Mouse (Mus musculus) CD4-positive, CD25-positive, alpha-beta regulatory T cell, adult 4 months (primary cell): ENCODE data around the gene Ctbp2. TPM values are rescaled to one million over a fixed set of nuclear protein-coding genes. Genes with fewer than 3 reads are reported as not detected.
"Not testable (repeated sequence)": the region's sequence is repeated elsewhere in the genome, so short reads cannot be mapped to it uniquely, and the experiment has no call there.

ENCODE experiments used
- ATAC-seq: one replicate; pipeline ENCODE4 v1.8.0; 2017
- polyA plus RNA-seq, 2 experiments: library from polyadenylated mRNA; unstranded; fragments of 100-300 nt; shearing (Covaris generic); gene quantifications; one replicate each; pipeline ENCODE4 v1.2.1; 2017

The Ctbp2 gene
- polyA plus RNA-seq, 2 experiments from 2014 or later, result 7.8 to 8.2 TPM

- no peak for ATAC-seq
Observed at GRCm38 (mm10) chr7:133120221-133120751, 3.9 kb downstream of the Ctbp2 start.

GRCm38 (mm10) chr7:133117815-133118214 is 6.3 kb downstream of the Ctbp2 start:
- ATAC-seq, result no peak

GRCm38 (mm10) chr7:133116542-133116941 is 7.6 kb downstream of the Ctbp2 start:
- no peak for ATAC-seq

GRCm38 (mm10) chr7:133115886-133116285 is 8.3 kb downstream of the Ctbp2 start:
- no peak for ATAC-seq

DNA sequence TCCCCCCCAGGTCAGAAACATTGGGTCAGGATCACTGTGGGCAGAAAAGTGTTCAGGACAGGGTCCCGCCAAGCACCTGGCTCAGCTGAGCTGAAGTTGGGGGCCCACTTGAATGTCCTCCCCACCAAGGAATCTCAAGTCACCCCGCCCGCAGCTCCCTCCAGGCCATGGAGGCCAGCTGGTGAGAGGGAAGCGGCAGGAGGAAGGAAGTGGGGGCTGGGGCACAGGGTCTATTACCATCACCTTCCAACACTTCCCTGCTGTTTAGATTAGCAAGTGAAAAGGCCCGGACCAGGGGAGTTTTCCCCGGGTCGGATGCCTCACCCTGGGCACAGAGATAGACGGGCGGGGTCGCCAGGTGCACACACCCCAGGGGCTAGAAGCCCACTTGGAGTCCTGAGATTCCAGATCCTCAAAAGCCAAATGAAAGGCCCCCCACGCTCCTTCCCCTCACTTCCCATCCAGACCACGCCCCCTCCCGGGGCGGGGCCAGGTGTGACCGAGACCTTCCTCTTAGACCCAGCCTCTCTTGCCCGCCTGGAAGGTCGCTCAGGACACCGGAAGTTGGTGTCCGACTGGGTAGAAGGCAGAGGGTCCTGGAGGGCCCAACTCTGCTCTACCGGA is 9.2 kb downstream of the Ctbp2 start:
- ATAC-seq, result no peak

- no peak for ATAC-seq
Observed at GRCm38 (mm10) chr7:133113185-133113895, 10.8 kb downstream of the Ctbp2 start.

- ATAC-seq, result no peak
Observed at GRCm38 (mm10) chr7:133112351-133112831, 11.8 kb downstream of the Ctbp2 start.

DNA sequence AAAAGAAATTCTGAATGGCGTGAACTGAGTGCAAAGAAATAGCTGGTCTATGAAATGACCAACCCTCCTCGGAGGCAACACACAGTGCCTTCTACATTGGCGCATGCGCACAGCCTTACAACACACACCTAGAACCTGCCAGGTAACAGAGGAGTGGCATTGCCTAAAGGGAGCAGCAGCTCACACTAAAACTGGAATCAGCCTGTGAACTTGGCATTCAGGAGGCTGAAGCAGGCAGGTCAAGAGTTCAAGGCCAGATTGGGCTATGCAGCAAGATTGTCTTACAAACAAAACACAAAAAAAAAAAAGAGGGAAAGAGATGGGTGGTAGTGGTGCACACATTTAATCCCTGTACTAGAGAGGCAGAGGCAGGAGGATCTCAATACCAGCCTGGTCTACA is 14.7 kb downstream of the Ctbp2 start:
- ATAC-seq, result no peak

GRCm38 (mm10) chr7:133108695-133109094 is 15.5 kb downstream of the Ctbp2 start:
- ATAC-seq, result no peak

DNA sequence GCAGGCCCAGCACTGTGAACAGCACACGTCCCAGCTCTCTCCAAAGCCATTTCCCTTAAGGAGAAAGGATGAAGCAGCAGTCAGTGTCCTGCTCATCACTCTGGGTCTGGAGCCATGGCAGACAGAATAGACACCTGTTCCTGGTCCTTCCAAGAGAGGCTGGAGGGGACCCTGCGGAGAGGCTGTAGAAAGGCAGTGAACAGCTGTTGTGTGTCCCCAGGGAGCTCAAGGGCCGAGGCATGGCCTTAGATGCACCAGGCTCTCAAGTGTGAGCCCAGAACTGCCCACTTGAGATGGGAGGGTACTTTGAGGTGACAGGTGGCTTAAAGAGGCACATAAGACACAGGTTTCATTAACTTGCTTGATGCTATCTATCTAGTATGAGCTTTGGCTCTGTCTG is 21.6 kb downstream of the Ctbp2 start:
- no peak for ATAC-seq

DNA sequence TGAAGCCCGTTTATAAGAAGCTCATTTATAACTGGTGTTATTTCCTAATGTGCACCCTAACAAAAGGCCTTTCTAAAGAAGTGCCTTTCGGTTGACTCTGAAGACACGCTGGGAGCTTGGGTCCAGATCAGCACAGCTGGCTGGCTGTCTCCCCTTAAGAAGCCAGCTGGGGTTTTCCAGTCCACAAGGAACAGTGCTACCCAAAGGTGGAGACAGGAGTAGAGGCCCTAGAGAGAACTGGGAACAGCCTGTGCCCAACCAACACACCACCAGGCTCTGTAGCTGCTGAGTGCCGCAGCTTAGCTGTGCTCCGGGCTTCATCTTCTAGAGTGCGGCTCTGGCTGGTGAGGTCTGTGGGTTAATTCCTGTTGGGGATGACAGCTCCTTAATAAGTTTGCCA is 23.1 kb downstream of the Ctbp2 start:
- no peak for ATAC-seq

DNA sequence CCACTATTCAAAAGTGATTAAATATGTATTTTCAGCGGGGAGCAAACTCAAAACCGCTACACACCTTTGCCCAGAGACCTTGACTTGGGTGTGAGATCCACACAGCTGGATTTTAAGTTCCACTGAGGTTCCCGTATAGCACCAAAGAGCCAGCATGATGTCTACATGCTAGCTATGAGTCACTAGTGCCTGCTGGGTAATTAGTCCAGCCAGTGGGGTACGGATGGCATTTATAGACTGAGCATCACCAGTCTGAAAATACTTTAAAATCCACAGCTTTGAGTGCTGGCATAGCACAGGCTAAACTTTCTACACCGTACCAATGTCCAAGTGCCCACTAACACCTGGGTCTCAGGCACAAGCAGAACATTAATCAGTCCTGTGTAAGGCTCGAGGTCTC is 24.0 kb downstream of the Ctbp2 start:
- no peak for ATAC-seq

DNA sequence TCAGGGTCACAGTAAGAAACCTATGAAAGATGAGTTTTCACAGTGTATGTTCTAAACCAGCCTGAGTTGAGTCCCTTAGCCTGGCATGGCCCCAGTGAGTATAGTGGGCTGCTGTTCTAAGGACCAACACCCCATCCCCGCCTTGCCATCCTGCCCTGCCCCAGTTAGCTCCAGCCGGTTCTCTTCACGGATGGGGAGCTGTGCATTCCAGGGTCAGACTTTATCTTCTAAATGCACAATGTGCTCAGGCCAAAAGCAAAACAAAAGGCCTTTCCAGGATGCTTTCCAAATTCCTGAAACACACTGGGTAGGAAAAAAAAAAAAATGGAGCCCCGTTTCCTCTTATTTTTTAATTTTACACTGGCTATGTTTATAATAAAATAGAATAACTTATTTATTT is 24.9 kb downstream of the Ctbp2 start:
- no peak for ATAC-seq

GRCm38 (mm10) chr7:133098118-133098793 is 25.9 kb downstream of the Ctbp2 start:
- ATAC-seq, result no peak

- not testable (repeated sequence) for ATAC-seq
Observed at GRCm38 (mm10) chr7:133095610-133096009, 28.5 kb downstream of the Ctbp2 start.

- no peak for ATAC-seq
Observed at GRCm38 (mm10) chr7:133094711-133095495, 29.3 kb downstream of the Ctbp2 start.

DNA sequence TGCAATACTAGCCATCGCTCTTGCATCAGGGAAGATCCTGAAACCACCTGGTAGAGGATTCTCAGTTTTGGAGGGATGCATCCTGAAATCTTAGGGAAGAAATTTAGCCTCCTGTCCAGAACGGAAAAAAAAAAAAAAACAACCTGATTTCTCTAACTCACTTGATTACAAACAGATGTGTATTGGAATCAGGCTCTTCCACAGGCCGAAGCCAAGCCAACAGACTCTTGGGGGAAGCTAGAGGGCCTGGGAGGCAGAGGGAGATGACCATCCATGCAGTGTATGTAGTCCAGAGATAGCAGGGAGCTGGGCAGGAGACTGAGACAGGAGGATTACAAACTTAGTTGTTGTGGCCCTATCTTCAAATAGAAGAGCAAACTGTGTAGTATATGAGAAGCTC is 30.0 kb downstream of the Ctbp2 start:
- ATAC-seq, result no peak

- ATAC-seq, result no peak
Observed at GRCm38 (mm10) chr7:133093731-133094130, 30.4 kb downstream of the Ctbp2 start.

DNA sequence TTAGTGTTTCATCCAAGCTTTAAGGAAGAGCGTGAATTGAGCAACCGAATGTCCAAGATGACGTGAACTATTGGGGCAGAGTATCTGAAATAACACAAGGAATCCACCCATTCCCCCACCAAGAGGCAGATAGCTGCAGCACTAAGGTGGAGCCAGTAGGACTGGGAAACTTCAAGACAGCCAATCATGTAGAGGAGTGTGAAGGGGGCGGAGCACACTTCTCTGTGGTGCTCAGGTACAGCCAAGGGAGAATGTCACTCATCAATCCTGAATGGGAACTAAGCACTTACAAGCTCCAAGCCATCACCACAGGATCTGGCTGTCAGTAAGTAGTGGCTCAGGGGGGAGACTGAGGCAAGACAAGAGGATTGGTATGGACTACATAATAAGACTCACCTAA is 33.5 kb downstream of the Ctbp2 start:
- ATAC-seq, result no peak

GRCm38 (mm10) chr7:133089621-133090260 is 34.4 kb downstream of the Ctbp2 start:
- ATAC-seq, result no peak

- ATAC-seq, result no peak
Observed at GRCm38 (mm10) chr7:133088830-133089261, 35.3 kb downstream of the Ctbp2 start.

DNA sequence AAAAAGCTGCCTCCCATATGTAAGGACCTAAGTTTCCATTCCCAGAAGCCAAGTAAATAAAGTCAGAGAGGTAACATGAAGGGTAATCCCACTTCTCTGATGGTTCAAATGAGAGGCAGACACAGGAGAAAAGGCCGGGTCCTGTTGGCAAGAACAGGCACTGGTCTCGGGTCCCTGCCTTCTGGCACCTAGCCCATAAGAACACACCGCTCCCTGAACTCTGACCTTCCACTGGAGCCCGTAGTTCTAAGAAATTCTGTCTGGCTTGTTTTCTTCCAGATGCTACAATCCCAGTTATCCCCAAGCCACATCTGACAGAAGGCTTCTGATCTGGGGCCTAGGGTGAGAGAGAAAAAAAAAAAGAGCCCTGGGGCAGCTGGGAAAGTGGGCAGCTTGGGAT is 35.7 kb downstream of the Ctbp2 start:
- ATAC-seq, result no peak
